Mouse (Mus musculus) heart, adult 2 months (tissue): ENCODE results near the gene Galnt18.

Experiments
- CTCF ChIP-seq: fragments of 200-600 bp; IDR thresholded peaks from 2 replicates; pipeline ENCODE4 v1.8.1; 2022; ENCODE audit warnings: antibody characterized with exemption, mild to moderate bottlenecking, moderate library complexity
- POLR2A ChIP-seq: fragments of 200-500 bp; IDR thresholded peaks from 2 replicates; pipeline ENCODE4 v1.6.1; 2011; ENCODE audit warnings: mild to moderate bottlenecking, low read depth, low read length, control low read depth; ENCODE audit not compliant: insufficient read depth

GRCm38 (mm10) chr7:111776160-111776559, 3.6 kb downstream of the Galnt18 start:
- no peak for TF ChIP-seq POLR2A
- TF ChIP-seq CTCF: peak; percentile 29
